23 mouse cellular contexts compared by ENCODE assay signal in genomic region chr12:28835683-28836082, GRCm38 (mm10).
DNase-seq lines count a peak whose midpoint lies in the region; ATAC-seq and TF ChIP-seq lines count a peak whose summit lies in the region.
"Had no signal": no experiment of that assay in that cellular context is flagged by ENCODE, and none has a peak within 500 bp of the region (broad histone marks: within the 10 kb centered on the region; RNA-seq: fewer than 3 reads in every experiment).

No protein-coding gene starts in this region.

- no peak overlapping the region for H3K4me2 ChIP-seq in hindbrain, embryonic 12.5 days (replicated peaks)
- no peak overlapping the region for H3K4me2 ChIP-seq in hindbrain, postnatal 0 days (ENCODE audit: low read depth, low read length)
- H3K4me2 ChIP-seq: embryonic facial prominence, embryonic 13.5 days; forebrain, embryonic 13.5 days; heart, embryonic 11.5 days; heart, embryonic 15.5 days; hindbrain, embryonic 14.5 days had no signal

- WGBS in hindbrain, embryonic 12.5 days, result 95% methylated on average over 3 of the region's 3 CpGs
- WGBS in hindbrain, postnatal 0 days, result 89% methylated on average over 3 of the region's 3 CpGs
- WGBS in olfactory bulb, adult 2 months, result 55% methylated on average over 3 of the region's 3 CpGs

- no peak overlapping the region for H3K27ac ChIP-seq in hindbrain, embryonic 12.5 days
- no peak overlapping the region for H3K27ac ChIP-seq in hindbrain, postnatal 0 days
- H3K27ac ChIP-seq in olfactory bulb, adult 2 months (ENCODE audit: insufficient read depth, low read depth, low read length), result peak overlapping the region; percentile 19
- H3K27ac ChIP-seq: embryonic facial prominence, embryonic 13.5 days; forebrain, embryonic 13.5 days; heart, adult 2 months; heart, embryonic 15.5 days; hindbrain, embryonic 14.5 days had no signal

- intact Hi-C loops in left cerebral cortex, postnatal 36 days (cut with DNase I), result loop anchor here (10.0 kb wide), 1 partner anchor 241 kb away; no protein-coding TSS in a partner anchor

- H3K9me3 ChIP-seq in hindbrain, embryonic 12.5 days (replicated peaks), result no peaks in the 10 kb centered on the region
- H3K9me3 ChIP-seq in hindbrain, postnatal 0 days (ENCODE audit: low read length), result no peaks in the 10 kb centered on the region
- H3K9me3 ChIP-seq: embryonic facial prominence, embryonic 13.5 days; forebrain, embryonic 13.5 days; heart, embryonic 15.5 days had no signal

- H3K9ac ChIP-seq in hindbrain, embryonic 12.5 days, result 0 out of 2 replicates have a peak overlapping the region, but pooled peaks have one; percentile 13
- no peak overlapping the region for H3K9ac ChIP-seq in hindbrain, postnatal 0 days (replicated peaks; ENCODE audit: low read length)
- H3K9ac ChIP-seq: embryonic facial prominence, embryonic 13.5 days; forebrain, embryonic 13.5 days; forebrain, postnatal 0 days; heart, embryonic 15.5 days; hindbrain, embryonic 14.5 days had no signal

- H3K27me3 ChIP-seq in hindbrain, embryonic 12.5 days, result no peaks in the 10 kb centered on the region
- H3K27me3 ChIP-seq in hindbrain, postnatal 0 days (ENCODE audit: insufficient read depth, low read length), result no peaks in the 10 kb centered on the region
- H3K27me3 ChIP-seq: embryonic facial prominence, embryonic 13.5 days; forebrain, embryonic 13.5 days; heart, embryonic 15.5 days; Patski had no signal

- no peaks in the 10 kb centered on the region for H3K36me3 ChIP-seq in hindbrain, embryonic 12.5 days
- H3K36me3 ChIP-seq in hindbrain, postnatal 0 days (ENCODE audit: insufficient read depth, low read length), result no peaks in the 10 kb centered on the region
- H3K36me3 ChIP-seq: embryonic facial prominence, embryonic 13.5 days; heart, embryonic 15.5 days had no signal

- no peak for TF ChIP-seq CTCF in hindbrain, postnatal 0 days (IDR thresholded peaks at IDR 0.05; ENCODE audit: low read depth)
- no peak for TF ChIP-seq CTCF in olfactory bulb, adult 2 months (IDR thresholded peaks at IDR 0.05; ENCODE audit: insufficient read depth, low read depth, low read length)

- no peak overlapping the region for H3K4me3 ChIP-seq in hindbrain, embryonic 12.5 days
- no peak overlapping the region for H3K4me3 ChIP-seq in hindbrain, postnatal 0 days (ENCODE audit: low read length)
- H3K4me3 ChIP-seq in olfactory bulb, adult 2 months (ENCODE audit: insufficient read depth, low read depth, low read length), result no peak overlapping the region
- H3K4me3 ChIP-seq: embryonic facial prominence, embryonic 13.5 days; forebrain, embryonic 13.5 days; heart, adult 2 months; heart, embryonic 15.5 days had no signal

- ATAC-seq in hindbrain, embryonic 12.5 days (ENCODE audit: low FRiP score), result no peak
- no peak for ATAC-seq in hindbrain, postnatal 0 days
- ATAC-seq: forebrain, embryonic 13.5 days; forebrain, postnatal 0 days; Patski had no signal

- TF ChIP-seq POLR2A in olfactory bulb, adult 2 months (IDR thresholded peaks at IDR 0.05; ENCODE audit: insufficient read depth, low read depth, low read length), result no peak

- no peak for DNase-seq in hindbrain, postnatal 0 days (ENCODE audit: low spot score)
- peak; percentile 29 to 38 for DNase-seq in CD8-positive naive resting alpha-beta T cell, adult 2 months (ENCODE audit: low read depth in 2 of 2, low spot score in 2 of 2)
- DNase-seq in brain, adult 2 months (ENCODE audit: low read depth, low spot score), result peak; percentile 27
- no peak for DNase-seq in left cerebral cortex, postnatal 36 days (ENCODE audit: low spot score in 2 of 2)
- no peak for DNase-seq in left cerebral cortex, adult 9 months (ENCODE audit: low spot score in 2 of 2)
- DNase-seq in spleen, adult 18-20 months, result no peak
- DNase-seq: adrenal gland, adult 8-10 months; adrenal gland, postnatal 36 days; cerebellum, adult 11 months; cerebellum, adult 9-11 months; cerebellum, postnatal 36 days; forebrain, postnatal 0 days; gastrocnemius, postnatal 14 days; heart, adult 2 months; heart, postnatal 14 days had no signal

- H3K4me1 ChIP-seq in hindbrain, embryonic 12.5 days, result peaks cover 5% of the 10 kb centered on the region
- H3K4me1 ChIP-seq in hindbrain, postnatal 0 days (ENCODE audit: insufficient read depth, low read length), result no peaks in the 10 kb centered on the region
- H3K4me1 ChIP-seq in olfactory bulb, adult 2 months (ENCODE audit: control insufficient read depth, insufficient read depth, low read length), result peaks cover 14% of the 10 kb centered on the region
- H3K4me1 ChIP-seq: embryonic facial prominence, embryonic 13.5 days; forebrain, embryonic 13.5 days had no signal

Comparison
In these comparisons a context has a peak if more than half of its experiments do, and no peak if none do; other contexts are left out.
1. DNase-seq: peak in CD8-positive naive resting alpha-beta T cell, adult 2 months (2 of 2) and brain, adult 2 months (single experiment); none in hindbrain, postnatal 0 days (single experiment), left cerebral cortex, postnatal 36 days (0 of 2), left cerebral cortex, adult 9 months (0 of 2) and spleen, adult 18-20 months (0 of 2).